Mouse (Mus musculus): ENCODE data around the gene Rbm17.

The Rbm17 gene

DNA sequence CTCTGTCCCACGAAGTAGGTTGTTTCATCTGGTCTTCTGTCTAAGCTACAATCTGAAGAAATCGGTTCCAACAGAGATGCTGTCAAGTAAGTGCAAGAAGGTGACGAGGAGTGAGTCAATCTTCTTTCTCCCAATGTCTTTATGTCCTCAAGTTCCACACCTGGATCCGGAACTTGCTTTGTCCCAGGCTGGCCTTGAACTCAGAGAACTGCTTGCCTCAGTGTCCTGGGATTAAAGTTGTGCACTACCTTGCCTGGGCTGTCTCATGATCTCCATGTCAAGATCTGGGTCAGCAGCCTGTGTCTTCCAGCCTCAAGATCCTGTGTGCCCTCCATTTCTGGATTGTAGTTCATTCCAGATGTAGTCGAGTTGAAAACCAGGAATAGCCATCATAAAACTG lies at the start of gene Rbm17:
Rbm17 (minus strand) TSS at position 101 of the 400 bp plus-strand sequence.
- H3K36me3 ChIP-seq (ENCODE audit: control insufficient read depth, insufficient read depth, low read length, poor library complexity, severe bottlenecking): 0 out of 2 replicates have a peak, but pooled peaks cover 2% of the 10 kb centered on the region
- H3K27me3 ChIP-seq (ENCODE audit: control insufficient read depth, insufficient read depth, low read length, poor library complexity, severe bottlenecking): no peaks in the 10 kb centered on the region
- DNase-seq (ENCODE audit: low read depth, low spot score): no peak

DNA sequence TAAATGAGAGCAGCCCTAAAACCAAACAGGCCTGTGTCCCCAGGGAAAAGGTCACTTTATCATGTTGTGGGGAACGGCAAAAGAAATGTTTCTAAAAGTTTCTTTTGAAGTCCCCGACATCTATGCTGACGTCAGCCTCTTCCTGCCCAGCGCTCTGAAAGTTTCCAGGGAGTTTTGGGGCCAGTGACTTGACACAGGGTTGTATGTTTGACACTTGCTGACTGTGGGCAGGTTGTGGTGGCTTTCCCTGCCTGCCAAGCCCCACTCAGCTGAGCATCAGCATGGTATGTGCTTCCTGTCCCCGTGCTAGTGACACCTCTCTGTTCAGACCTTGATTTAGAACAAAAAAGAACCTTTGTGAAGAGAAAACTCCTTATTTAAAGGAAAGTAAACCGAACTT lies 49.4 kb upstream of the Rbm17 start:
- Histone ChIP-seq H3K27me3 (ENCODE audit: control insufficient read depth, insufficient read depth, low read length, poor library complexity, severe bottlenecking) (no peaks in the 10 kb centered on the region), H3K36me3 (ENCODE audit: control insufficient read depth, insufficient read depth, low read length, poor library complexity, severe bottlenecking) (no peaks in the 10 kb centered on the region)
- DNase-seq (ENCODE audit: low read depth, low spot score): peak; percentile 89

DNA sequence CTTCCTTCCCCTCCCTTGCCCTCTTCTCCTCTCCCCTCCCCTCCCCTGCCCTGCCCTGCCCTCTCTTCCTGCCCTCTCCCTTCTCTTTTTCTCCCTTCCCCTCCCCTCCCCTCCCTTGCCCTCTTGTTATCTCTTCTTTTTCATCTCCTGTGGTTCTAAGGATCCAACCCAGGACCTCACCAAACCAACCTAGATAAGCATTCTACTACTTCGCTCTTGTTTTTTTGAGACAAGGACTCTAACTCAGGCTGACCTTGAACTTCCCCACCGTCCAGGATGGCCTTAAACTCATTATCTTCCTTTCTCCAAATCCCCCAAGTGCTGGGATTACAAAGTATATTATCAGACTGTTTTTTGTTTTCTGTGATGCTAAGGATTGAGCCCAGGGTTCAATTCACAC lies 48.8 kb upstream of the Rbm17 start:
- no peak for DNase-seq (ENCODE audit: low read depth, low spot score)
- Histone ChIP-seq H3K27me3 (ENCODE audit: control insufficient read depth, insufficient read depth, low read length, poor library complexity, severe bottlenecking) (no peaks in the 10 kb centered on the region), H3K36me3 (ENCODE audit: control insufficient read depth, insufficient read depth, low read length, poor library complexity, severe bottlenecking) (no peaks in the 10 kb centered on the region)

DNA sequence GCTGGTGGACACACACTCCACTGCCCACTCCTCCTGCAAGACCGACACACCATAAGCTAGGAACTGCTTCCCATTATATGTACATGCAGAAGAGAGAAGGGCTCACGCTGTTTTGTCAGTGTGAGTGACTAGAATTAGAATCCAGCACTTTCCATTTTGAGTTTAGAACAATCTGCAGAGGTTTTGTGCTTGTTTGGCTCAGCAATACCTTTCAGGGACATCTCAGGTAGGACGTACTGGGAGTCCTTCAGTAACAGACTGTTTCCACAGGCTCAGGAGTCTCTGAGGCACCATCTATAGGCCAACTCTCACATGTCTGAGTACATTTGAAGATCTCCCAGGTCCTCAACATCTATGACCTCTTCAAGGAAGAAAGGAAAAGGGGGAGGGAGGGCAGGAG lies 48.2 kb upstream of the Rbm17 start:
- Histone ChIP-seq H3K36me3 (ENCODE audit: control insufficient read depth, insufficient read depth, low read length, poor library complexity, severe bottlenecking) (no peaks in the 10 kb centered on the region), H3K27me3 (ENCODE audit: control insufficient read depth, insufficient read depth, low read length, poor library complexity, severe bottlenecking) (no peaks in the 10 kb centered on the region)
- DNase-seq (ENCODE audit: low read depth, low spot score): no peak

DNA sequence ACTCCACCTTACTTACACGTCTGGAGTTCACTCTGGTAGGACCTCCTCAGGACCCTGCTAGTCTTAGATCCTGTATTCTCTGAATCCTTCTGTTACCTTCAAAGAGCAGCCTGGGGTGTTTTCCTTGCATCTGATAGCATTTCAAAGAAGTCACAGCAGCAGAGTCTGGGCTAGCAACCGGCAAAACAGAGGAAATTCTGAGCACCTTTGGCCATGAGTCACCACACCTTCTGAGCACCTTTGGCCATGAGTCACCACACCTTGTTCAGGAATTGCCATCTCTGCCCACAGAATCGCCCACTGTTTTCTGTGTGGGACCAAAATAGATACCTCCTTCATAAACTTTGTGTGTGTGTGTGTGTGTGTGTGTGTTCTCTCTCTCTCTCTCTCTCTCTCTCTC lies 47.5 kb upstream of the Rbm17 start:
- H3K27me3 ChIP-seq (ENCODE audit: control insufficient read depth, insufficient read depth, low read length, poor library complexity, severe bottlenecking): no peaks in the 10 kb centered on the region
- DNase-seq (ENCODE audit: low read depth, low spot score): no peak
- H3K36me3 ChIP-seq (ENCODE audit: control insufficient read depth, insufficient read depth, low read length, poor library complexity, severe bottlenecking): no peaks in the 10 kb centered on the region

DNA sequence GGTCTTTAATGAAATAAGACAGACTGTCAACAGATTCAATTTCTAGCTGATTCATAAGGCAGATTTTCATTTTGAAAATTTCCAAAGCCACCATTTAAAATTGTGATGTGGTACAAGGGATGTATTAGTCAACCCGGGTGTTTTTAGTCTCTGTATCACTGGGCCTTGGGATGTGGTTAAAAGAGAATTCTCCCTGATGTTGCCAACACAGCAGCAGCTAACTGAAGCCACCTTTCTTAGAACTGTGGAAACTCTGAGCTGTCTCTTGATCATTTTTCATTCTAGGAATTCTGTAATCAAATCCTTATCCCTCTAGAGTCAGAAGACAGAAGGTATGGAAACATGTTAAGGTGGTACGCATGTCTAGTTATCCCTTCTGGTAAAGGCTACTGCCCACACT lies 41.3 kb upstream of the Rbm17 start:
- DNase-seq (ENCODE audit: low read depth, low spot score): no peak

DNA sequence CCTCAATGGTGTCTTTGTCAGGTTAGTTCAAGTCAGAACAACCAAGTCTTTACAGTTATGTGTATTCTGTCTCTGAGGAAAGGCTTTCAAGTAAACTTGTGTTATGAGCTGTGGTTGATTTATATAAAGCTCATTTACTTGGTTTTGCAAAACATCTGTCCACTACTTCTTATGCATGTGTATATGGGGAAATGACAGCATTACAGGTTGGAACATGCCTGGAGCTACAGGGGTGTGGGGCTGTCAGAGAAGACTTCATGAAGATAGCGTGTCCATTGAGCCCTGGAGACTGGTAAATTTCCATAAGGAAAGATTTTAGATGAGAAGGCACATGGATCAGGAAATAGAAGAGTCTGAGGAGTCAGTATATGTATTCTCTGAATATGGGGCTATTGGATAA lies 40.1 kb upstream of the Rbm17 start:
- Histone ChIP-seq H3K36me3 (ENCODE audit: control insufficient read depth, insufficient read depth, low read length, poor library complexity, severe bottlenecking) (no peaks in the 10 kb centered on the region), H3K27me3 (ENCODE audit: control insufficient read depth, insufficient read depth, low read length, poor library complexity, severe bottlenecking) (no peaks in the 10 kb centered on the region)
- no peak for DNase-seq (ENCODE audit: low read depth, low spot score)

More for the DNA sequence above, 41.3 kb upstream of the Rbm17 start:
- Histone ChIP-seq H3K27me3 (ENCODE audit: control insufficient read depth, insufficient read depth, low read length, poor library complexity, severe bottlenecking) (no peaks in the 10 kb centered on the region), H3K36me3 (ENCODE audit: control insufficient read depth, insufficient read depth, low read length, poor library complexity, severe bottlenecking) (no peaks in the 10 kb centered on the region)

DNA sequence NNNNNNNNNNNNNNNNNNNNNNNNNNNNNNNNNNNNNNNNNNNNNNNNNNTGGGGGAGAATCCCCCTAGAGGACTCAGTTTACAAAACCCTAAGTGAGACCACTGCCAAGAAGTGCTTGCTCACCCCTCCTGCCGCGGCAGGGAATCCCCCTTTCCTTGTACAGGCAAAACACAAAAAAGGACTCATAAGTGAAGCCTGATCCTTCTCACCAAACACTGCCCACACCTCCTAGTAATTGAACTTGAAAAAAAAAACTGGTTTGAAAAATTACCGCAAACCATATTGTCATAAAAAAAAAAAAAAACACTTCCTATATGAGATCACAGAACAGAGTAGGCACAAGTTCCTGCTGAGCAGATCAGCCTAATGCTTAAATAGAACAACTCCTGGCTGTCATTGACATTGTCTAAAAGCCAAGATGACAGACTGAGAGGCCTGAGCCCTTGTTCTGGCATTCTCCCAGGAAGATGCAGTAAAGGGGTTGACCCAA lies 38.5 kb upstream of the Rbm17 start, which contains the start of gene Il2ra:
Il2ra (plus strand) TSS at position 357 of the 491 bp plus-strand sequence.
- no peaks in the 10 kb centered on the region for H3K27me3 ChIP-seq (ENCODE audit: control insufficient read depth, insufficient read depth, low read length, poor library complexity, severe bottlenecking)
- H3K36me3 ChIP-seq (ENCODE audit: control insufficient read depth, insufficient read depth, low read length, poor library complexity, severe bottlenecking): no peaks in the 10 kb centered on the region
- DNase-seq (ENCODE audit: low read depth, low spot score): no peak

DNA sequence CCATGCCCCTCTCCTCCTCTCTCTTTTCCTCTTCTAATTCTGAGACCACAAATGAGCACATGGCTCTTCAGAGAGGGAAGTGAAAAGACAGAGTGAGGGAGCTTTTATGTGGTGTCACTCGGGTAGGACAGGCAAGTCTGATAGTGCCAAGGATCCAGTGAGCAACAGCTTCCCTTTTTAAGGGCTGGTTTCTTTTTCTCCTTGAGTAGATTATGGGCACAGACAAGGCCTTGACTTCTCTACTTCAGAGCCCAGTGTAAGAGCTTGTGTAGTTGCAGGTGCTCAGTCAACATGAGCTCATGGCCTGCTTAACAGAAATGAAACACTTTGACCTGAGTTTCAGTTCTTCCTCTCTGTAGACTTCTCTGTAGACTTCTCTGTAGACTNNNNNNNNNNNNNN lies 33.2 kb upstream of the Rbm17 start:
- peak; percentile 86 for DNase-seq (ENCODE audit: low read depth, low spot score)
- Histone ChIP-seq H3K27me3 (ENCODE audit: control insufficient read depth, insufficient read depth, low read length, poor library complexity, severe bottlenecking) (no peaks in the 10 kb centered on the region), H3K36me3 (ENCODE audit: control insufficient read depth, insufficient read depth, low read length, poor library complexity, severe bottlenecking) (no peaks in the 10 kb centered on the region)

DNA sequence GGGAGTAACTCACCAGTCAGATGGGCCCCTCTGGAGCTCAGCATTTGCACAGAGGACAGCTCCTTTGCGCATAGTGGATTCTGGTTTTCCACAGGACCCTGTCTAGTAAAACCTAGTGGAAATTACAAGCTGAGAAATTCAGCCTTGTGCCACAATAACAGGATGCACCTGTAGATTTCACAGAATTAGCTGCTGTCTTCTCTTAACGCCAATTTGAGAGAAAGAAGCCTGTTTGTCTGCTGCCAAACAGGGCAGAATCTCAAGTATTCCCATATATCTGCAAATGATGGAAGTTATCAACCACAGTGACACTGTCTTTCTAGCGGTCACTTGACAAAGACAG lies 32.2 kb upstream of the Rbm17 start:
- no peak for DNase-seq (ENCODE audit: low read depth, low spot score)
- Histone ChIP-seq H3K27me3 (ENCODE audit: control insufficient read depth, insufficient read depth, low read length, poor library complexity, severe bottlenecking) (no peaks in the 10 kb centered on the region), H3K36me3 (ENCODE audit: control insufficient read depth, insufficient read depth, low read length, poor library complexity, severe bottlenecking) (no peaks in the 10 kb centered on the region)

DNA sequence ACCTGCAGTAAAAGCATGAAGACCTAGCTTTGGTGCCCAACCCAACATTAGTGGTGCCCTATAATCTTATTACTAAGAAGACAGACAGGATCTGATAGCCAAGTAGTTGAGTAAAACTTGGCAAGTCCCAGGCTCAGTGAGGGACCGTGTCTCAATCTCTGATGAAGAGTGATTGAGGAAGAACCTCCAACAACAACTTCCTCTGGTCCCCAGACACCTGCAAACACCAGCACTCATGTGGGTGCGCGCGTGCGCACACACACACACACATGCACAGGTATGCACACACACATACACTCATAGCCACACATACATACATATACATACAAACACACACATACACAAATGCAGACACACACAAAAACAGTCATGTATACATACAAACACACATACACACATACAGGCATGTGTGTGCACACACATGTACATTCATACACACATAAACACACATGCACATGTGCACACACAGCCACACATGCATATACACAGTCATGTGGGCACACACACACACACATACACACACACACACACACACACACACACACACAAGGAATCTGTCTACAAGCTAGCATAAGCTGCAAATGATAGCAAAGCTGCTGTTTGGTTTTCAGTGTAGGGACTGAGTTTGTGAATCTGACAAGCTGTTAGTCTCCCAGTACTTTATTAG lies 31.7 kb upstream of the Rbm17 start:
- no peaks in the 10 kb centered on the region for H3K36me3 ChIP-seq (ENCODE audit: control insufficient read depth, insufficient read depth, low read length, poor library complexity, severe bottlenecking)
- no peaks in the 10 kb centered on the region for H3K27me3 ChIP-seq (ENCODE audit: control insufficient read depth, insufficient read depth, low read length, poor library complexity, severe bottlenecking)
- DNase-seq (ENCODE audit: low read depth, low spot score): peak; percentile 50

DNA sequence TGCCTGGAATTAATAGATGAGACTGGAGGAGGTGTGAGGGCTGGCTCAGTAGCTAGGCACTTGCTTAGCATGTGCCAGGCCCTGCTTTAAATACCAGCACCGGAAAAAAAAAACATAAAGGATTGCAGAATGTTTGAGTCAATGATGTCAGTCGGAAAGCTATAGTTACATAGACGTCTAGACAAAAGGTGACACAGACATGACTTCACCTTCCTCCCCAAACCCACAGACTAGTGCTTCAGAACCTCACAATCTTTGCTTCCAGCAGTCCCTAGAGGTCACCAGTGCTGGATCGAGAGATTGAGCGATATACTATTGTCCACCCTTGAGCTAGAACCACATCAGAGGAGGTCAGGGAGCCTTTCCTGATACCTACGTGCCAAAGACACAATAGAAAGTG lies 31.1 kb upstream of the Rbm17 start:
- H3K36me3 ChIP-seq (ENCODE audit: control insufficient read depth, insufficient read depth, low read length, poor library complexity, severe bottlenecking): no peaks in the 10 kb centered on the region
- no peak for DNase-seq (ENCODE audit: low read depth, low spot score)
- no peaks in the 10 kb centered on the region for H3K27me3 ChIP-seq (ENCODE audit: control insufficient read depth, insufficient read depth, low read length, poor library complexity, severe bottlenecking)

DNA sequence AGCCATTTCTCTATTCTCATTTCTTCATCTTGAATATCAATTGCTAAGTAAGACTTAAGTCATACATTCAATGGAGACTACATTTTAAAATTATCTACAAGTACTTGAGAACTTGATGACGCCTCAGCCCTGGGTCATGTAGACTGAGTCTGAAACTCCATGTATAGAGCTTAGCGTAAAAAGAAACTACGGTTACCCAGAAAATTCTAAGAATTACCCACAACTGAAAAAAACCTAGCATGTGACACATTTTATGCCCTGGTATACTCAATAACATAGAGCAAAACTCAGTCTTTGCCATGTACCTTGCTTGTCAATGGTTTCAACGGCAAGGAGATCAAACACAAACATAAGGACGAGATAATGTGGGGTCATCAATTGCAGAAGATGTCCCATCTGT lies 21.9 kb upstream of the Rbm17 start, which contains the start of gene Gm17490:
Gm17490 (minus strand) TSS at position 375 of the 400 bp plus-strand sequence.
- no peak for DNase-seq (ENCODE audit: low read depth, low spot score)
- no peaks in the 10 kb centered on the region for H3K27me3 ChIP-seq (ENCODE audit: control insufficient read depth, insufficient read depth, low read length, poor library complexity, severe bottlenecking)
- no peaks in the 10 kb centered on the region for H3K36me3 ChIP-seq (ENCODE audit: control insufficient read depth, insufficient read depth, low read length, poor library complexity, severe bottlenecking)

DNA sequence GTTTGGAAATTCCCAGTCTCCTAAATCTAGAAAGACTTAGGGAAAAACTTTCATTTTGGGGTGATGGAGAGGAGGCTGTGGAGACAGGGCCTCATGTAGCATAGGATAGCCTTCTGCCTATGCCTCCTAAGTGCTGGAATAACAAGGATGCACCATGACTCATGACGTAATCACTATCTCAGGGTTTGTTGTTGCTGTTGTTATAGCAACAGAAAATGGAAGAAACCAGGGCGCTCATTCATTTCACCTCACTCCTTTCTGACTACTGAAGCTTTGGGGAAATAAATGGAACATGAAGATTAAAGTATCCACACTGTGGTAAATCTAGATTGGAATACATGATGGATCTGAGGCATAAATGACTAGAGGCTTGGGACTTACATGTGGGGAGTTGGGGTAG lies 19.8 kb upstream of the Rbm17 start:
- Histone ChIP-seq H3K27me3 (ENCODE audit: control insufficient read depth, insufficient read depth, low read length, poor library complexity, severe bottlenecking) (no peaks in the 10 kb centered on the region), H3K36me3 (ENCODE audit: control insufficient read depth, insufficient read depth, low read length, poor library complexity, severe bottlenecking) (no peaks in the 10 kb centered on the region)
- no peak for DNase-seq (ENCODE audit: low read depth, low spot score)

DNA sequence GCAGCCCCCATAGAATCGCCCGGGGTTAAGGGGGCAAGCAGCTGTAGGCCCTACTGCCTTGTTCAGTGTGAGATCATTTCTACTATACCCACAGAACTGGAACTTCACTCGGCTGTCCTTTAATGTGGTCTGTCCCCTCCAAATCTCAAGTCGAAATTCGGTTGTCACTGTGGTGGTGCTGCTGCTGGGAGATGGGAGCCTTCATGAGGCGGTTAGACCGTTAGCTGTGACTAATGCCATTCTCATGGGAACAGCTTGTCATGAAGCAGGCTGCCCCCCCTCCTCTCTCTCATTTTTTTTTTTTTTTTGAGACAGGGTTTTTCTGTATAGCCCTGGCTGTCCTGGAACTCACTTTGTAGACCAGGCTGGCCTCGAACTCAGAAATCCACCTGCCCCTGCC lies 19.2 kb upstream of the Rbm17 start:
- Histone ChIP-seq H3K36me3 (ENCODE audit: control insufficient read depth, insufficient read depth, low read length, poor library complexity, severe bottlenecking) (no peaks in the 10 kb centered on the region), H3K27me3 (ENCODE audit: control insufficient read depth, insufficient read depth, low read length, poor library complexity, severe bottlenecking) (no peaks in the 10 kb centered on the region)
- no peak for DNase-seq (ENCODE audit: low read depth, low spot score)

DNA sequence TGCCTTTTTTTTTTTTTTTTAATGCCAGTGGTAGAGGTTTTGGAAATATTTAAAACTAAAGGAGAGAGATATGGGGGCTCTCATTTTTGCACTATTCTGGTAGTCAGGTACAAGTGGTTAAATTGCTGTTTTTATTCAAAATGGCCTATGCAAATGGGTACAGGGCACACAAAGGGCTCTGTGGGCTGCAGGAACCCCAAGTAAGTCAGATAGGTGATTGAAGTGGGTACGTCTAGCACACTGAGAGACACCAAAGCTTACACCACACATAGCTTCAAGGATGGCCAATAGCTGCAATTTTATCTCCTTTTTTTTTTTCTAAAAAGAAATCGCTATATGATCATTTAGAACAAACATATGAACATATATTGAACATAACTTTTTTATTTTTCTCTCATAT lies 15.6 kb upstream of the Rbm17 start:
- Histone ChIP-seq H3K36me3 (ENCODE audit: control insufficient read depth, insufficient read depth, low read length, poor library complexity, severe bottlenecking) (no peaks in the 10 kb centered on the region), H3K27me3 (ENCODE audit: control insufficient read depth, insufficient read depth, low read length, poor library complexity, severe bottlenecking) (no peaks in the 10 kb centered on the region)
- no peak for DNase-seq (ENCODE audit: low read depth, low spot score)
